Mouse (Mus musculus): Measurements from ENCODE around the gene Pla2g4f. TPM values are rescaled to one million over a fixed set of nuclear protein-coding genes. Genes with fewer than 3 reads are reported as not detected.
A peak's percentile ranks its signal among the peaks of the same experiment; 100 is the strongest.

Pla2g4f gene
- total RNA-seq, 4 experiments from 2014 or later: not detected

- DNase-seq (ENCODE audit: low spot score in 2 of 2): no peak
Observed at GRCm38 (mm10) chr2:120281221-120281620, 32.7 kb downstream of the Pla2g4f start.

GRCm38 (mm10) chr2:120279961-120280360 lies 34.0 kb downstream of the Pla2g4f start:
- DNase-seq (ENCODE audit: low spot score in 2 of 2): peak; percentile 26 to 63

DNA sequence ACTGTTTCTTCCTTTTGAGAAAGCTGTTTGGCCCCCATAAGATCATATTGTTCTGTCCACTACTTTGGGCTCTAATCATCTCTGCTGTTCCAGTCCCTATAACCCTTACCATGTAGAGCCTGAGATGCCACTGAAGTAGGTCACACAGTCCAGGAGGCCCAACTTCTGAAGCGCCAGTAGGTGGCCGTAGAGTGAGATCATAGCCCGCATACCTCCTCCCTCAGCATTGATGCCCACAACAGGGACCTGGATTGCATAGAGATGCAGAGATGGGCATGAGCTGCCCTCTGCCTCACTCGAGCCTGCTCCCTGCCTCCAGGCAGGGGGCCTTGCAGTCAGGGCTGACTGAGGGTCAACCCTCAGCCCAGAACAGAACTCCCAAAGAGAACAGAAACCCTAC lies 37.0 kb downstream of the Pla2g4f start:
- DNase-seq (ENCODE audit: low spot score in 2 of 2): no peak

DNA sequence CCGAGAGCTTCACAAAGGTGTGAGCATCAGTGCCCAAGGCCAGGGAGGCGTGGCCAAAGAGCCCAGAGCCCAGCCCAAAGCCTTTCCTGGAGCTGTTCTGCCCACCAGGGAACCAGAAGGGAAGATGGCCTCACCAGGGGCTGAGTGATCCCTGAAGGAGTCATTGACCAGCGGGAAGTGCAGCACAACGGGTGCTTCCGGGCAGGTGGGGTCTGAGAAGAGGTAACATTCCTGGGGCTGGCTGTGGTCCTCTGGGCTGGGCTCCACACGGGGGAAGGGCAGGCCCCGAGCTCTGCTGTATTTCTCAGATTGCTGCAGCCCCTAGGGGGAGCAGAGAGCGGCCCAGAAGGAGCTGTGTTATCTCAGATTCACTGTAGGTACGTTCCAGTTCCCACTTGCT lies 45.3 kb downstream of the Pla2g4f start:
- no peak for DNase-seq (ENCODE audit: low spot score in 2 of 2)

GRCm38 (mm10) chr2:120265523-120265922 lies 48.4 kb downstream of the Pla2g4f start:
- no peak for DNase-seq (ENCODE audit: low spot score in 2 of 2)

DNA sequence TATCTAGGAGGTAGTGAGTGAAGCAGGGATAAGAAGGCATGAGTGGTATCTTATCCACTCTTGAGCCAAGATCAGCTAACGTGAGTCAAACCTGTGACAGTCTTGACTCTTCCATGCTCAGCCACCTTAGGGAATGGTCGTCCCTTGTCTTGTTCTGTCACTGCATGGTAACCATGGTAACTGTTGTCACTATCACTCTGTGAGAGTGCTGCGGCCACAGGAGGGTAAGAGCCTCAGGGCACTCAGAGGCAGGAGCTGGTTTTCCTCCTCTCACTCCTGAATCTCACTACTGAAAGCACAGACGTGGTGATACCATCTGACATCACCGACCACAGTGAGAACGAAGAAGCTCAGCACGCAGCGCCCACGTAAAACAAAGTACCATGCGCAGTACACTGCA lies 49.1 kb downstream of the Pla2g4f start:
- no peak for DNase-seq (ENCODE audit: low spot score in 2 of 2)

DNA sequence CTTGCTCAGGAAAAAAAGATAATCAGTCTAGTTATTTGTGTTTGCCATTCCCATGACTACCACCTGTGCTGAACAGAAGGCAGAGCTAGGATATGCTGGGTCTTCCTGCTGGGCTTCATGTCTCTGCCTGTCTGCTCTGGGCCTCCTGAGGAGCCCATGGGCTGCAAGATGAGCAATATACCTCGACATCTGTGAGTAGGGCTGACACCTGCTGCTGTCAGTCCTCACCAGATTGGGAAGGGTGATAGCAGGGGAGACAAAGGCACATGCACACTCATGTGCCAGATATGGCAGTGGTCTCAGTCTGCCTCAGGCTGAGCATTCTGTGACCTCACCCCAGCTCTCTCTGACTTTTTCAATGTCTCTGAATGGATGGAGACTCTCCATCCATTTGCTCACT lies 51.1 kb downstream of the Pla2g4f start:
- no peak for DNase-seq (ENCODE audit: low spot score in 2 of 2)

GRCm38 (mm10) chr2:120261346-120261745 lies 52.6 kb downstream of the Pla2g4f start:
- DNase-seq (ENCODE audit: low spot score in 2 of 2): no peak

DNA sequence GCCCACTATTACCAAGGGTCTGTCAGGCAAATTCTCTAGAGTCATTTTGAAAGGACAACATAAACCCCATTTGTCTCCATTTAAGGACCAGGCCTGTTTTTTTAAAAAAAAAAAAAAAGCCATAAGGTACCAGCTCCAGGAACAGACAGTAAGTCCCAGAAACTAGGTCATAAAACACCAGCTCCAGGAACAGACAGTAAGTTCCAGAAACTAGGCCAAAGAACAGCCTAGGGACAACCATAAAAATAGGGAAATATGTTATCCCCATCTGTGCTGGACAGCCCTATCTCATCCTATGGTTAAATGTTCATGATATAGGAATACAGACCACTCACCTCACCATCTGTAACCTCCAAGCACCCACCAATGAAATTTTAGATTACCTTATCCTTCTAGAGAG lies 57.7 kb downstream of the Pla2g4f start:
- DNase-seq (ENCODE audit: low spot score in 2 of 2): no peak

DNA sequence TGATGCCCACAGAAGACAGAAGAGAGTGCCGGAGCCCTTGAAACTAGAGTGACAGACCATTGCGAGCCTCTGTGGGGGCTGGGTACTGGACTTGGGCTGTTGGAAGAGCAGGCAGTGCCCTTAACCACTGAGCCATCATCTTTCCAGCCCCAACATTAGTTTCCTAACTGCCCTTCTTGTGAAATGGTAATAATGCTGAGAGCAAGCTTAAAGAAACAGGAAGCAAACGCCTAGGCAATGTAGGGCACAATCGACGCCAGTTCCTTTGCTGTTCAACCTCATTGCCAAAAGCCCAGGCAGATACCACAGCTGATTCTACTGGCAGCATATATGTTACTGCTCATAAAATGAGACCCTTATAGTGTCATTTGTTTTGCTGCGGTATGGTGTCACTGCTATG lies 61.3 kb downstream of the Pla2g4f start:
- no peak for DNase-seq (ENCODE audit: low spot score in 2 of 2)

Other genes with a start within 250 kb of the Pla2g4f start
- gene Ehd4, start 159.6 kb downstream of the Pla2g4f start, total RNA-seq (2022): 10 to 100 TPM in 2 of 4 experiments, 1 to 10 TPM in 2; 7.9 to 19.0 (median 12.0) TPM
- 10 to 100 TPM; 12.0 to 16.9 (median 13.3) TPM for gene Pla2g4e, start 68.8 kb downstream of the Pla2g4f start, total RNA-seq (2022)
- gene Pla2g4d, start 25.0 kb downstream of the Pla2g4f start, total RNA-seq (2022): not detected
- gene Vps39, start 39.0 kb upstream of the Pla2g4f start, total RNA-seq (2022): 10 to 100 TPM; 63.9 to 80.8 (median 71.4) TPM
- gene Ganc, start 89.7 kb upstream of the Pla2g4f start, total RNA-seq (2022): 10 to 100 TPM; 12.1 to 19.1 (median 15.2) TPM
- 10 to 100 TPM; 37.5 to 46.4 (median 40.1) TPM for gene Tmem87a, start 89.9 kb upstream of the Pla2g4f start, total RNA-seq (2022)
- gene Capn3, start 141.9 kb upstream of the Pla2g4f start, total RNA-seq (2022): 10 to 100 TPM; 13.1 to 22.5 (median 17.3) TPM
- gene Zfp106, start 249.7 kb upstream of the Pla2g4f start, total RNA-seq (2022): 100 to 1,000 TPM; 144 to 174 (median 166) TPM